Mouse (Mus musculus) regulatory T cell (primary cell): Measurements from ENCODE around the gene Bcas1.

Experiments used
- in situ Hi-C: fragments of 300-600 bp; cut with MboI, MseI; formaldehyde crosslinking; loops from one replicate; pipeline ENCODE4 v1.15.1; 2025; ENCODE audit warnings: high pct_unique_total_duplicates

Bcas1 gene

DNA sequence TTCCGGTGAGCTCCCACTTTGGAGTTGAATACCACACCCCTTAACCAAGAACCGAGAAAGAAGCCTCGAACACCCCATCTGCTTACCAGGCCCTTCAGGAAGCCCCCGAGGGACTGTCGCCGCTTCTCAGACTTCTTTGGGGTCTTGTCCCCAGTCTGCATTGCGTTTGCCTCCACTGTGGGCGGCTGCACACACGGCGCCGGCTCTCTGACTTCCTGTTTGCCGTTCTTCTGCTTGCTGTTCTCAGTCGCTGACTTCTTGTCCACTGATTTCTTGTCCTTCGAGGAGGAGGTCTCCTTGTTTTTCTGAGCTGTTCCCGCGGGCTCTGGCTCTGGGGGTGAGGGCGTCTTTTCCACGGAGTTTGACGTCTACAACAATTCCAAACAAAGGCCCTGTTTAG is 78.5 kb downstream of the Bcas1 start:
- in situ Hi-C loops = no loop called here

DNA sequence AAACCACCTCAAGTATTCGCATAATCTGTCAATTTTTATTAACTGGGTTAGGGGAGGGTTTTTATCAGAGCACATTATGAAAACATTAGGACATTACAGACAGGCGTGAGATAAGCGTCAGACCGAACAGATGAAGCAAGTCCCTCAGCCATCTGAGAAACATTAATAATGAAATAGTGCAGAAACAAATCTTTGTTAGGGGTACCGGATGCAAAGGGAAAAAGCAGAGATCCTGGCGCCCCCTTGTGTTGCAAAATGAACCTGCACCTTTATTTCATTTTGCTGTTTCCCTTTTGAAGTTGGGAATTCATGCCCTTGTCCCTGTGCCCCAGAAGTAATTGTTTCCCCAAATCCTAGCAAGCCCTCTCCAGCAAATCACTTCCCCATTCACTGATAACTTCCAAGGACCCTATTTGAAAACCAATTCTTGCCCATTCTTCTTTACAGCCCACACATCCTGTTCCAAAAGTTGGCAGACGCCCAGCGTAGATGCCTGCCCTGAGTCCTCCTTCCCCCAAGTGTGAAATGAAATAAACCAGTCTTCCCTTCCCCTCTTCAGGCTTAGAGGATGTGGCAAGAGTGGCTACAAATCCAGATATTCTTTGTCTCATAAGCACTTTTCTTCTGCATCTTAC is 80.4 kb downstream of the Bcas1 start:
- in situ Hi-C loops = no loop called here

DNA sequence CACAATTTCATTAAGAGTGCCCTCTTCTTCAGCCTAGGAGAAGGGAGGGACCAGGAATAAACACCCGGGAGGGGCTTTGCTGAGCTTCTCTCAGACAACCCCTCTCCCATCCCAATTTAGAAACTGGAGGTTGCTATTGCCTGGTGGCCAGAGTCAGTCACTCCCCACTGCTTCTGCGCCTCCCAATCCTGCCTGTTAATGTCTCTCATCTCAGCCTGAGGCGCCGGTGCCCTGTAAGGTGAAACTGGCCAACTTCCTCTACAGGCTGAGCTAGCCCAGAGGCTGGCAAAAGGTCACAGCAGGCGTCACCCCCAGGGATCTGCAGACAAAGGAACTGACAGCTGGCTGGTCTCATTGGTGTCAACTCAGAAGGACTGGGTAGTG is 82.2 kb downstream of the Bcas1 start:
- in situ Hi-C loops = no loop called here

DNA sequence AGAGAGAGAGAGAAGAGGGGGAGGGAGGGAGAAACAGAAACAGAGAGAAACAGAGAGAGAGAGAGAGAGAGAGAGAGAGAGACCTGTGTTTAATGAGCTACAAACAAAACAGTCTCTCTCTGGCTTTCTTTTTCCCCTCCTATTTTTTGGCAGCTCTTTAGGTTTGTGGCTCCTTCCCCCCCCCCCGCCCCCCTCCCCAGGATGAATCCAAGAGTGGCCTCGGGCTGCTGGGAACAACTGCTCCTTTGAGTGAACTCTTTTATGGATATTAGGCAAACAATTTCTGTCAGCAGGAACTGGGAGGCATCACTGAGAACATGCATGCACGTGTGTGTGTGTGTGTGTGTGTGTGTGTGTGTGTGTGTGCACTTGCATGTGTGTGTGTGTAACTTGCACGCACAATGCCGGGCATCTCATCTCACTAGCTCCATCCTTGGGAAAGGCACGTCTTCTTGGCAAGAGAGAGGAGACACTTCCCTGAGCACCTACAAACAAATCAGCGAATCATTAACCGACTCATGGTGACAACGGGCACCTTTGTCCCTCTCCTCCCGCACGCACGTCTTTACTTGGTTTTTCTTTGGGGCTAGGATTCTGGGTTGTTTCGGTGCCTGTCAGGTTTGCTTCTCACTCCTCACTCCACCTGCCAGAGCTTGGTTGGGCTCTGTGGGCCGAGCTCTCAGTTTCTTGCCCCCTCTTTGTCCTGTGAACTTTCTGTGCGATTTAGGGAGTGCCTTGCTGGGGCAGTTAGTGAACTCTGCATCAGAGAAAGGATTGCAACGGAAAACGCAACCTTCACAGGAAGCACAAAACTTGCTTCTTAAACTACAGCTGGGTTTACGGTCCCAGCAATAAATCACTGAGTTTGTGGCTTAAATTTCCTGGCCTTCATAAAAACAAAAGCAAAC is 82.9 kb downstream of the Bcas1 start:
- in situ Hi-C loops = no loop called here

DNA sequence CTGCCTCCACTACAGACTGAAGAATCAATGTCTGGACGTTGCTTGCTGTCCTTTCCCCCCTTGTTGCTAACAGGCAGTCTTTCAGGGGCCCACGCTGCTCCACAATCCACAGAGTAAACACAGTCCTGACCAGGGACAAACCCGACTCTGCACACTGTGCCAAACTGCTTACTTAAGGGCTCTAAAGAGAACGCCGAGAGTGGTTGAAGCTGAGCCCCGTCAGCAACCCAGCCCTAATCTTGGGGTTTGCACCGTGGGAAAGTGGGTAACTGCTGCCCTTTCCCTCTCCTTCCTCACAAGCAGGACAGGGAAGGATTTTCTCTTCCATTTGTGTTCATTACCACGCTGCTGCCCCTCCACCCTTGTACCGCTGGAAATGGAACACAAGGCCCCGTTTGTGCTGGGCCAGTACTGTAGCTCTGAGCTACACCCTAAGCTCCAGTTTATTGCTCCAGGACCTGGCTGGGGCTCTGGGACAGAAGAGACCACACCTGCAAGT is 83.8 kb downstream of the Bcas1 start:
- in situ Hi-C loops = no loop called here

DNA sequence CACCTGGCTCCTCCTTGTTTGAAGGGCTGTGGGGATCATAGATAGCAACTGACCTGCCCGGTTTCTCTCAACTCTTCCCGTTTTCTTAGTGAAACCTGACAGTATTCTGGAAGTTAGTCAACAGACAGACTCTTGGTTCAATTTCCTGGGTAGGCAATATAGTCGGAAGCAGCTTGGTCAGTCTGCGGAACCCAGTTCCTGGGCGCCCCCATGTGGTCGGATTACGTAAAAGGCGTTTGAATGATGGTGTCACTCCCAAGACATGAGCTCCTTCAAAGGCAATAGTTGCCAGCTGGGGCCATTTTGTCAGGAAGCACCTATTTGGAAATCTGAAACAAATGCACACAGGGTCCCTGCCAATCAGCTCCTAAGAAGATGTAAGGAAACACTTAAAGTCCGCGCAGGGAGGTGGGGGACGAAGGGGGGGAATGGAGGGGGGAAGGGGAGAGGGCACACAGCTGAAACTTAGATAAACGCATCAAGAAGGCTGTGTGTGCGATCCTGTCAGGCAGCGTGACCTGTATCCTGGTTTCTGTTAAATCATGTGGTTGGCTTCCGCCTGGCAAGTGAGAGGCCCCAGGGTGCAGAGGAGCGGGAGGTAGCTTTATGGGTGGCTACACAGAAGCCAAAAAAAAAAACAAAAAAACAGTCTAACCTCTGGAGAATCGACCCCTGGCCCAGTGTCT is 84.4 kb downstream of the Bcas1 start:
- in situ Hi-C loops = no loop called here

DNA sequence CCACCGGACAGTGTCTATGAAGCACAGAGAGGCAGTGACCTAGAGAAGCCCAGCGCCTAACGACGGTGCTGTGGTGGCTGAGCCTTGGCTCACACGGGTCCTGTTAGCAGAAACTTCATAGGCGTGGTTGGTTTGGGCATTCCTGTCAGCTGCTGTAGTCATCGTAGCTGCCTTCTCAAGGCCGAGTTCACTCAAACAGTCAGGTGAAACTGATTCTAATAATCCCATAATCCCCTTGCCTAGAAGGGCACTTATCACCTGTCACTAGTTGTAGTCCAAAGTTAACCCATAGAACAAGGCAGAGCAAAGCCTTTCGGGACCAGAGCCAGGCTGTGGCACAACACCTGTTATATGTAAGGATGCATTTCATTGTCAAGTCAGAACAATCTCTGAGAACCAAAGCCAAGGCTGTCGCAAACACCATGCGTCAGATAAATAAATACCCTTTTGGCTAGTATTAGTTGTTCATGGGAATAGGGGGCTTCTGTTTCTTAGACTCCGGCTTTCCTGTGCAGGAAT is 85.3 kb downstream of the Bcas1 start:
- in situ Hi-C loops = no loop called here

DNA sequence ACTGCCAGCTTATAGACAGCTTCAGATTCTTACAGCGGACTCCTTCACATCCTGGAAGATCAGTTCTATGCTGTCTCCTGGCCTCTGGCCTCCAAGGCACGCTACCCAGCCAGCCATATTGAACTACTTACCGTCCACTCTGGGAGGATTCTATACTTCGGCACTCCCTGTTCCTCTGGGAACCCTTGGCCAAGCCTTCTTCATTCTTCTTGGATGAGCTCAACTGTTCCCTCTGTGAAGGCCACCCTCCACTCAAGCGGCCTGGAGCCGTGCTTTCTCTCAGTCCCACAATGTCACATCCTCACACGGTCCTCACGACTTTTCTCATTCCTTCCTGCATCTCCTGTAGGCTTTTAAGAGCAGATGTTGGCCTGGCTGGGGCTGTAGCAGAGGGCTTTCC is 86.5 kb downstream of the Bcas1 start:
- in situ Hi-C loops = no loop called here

DNA sequence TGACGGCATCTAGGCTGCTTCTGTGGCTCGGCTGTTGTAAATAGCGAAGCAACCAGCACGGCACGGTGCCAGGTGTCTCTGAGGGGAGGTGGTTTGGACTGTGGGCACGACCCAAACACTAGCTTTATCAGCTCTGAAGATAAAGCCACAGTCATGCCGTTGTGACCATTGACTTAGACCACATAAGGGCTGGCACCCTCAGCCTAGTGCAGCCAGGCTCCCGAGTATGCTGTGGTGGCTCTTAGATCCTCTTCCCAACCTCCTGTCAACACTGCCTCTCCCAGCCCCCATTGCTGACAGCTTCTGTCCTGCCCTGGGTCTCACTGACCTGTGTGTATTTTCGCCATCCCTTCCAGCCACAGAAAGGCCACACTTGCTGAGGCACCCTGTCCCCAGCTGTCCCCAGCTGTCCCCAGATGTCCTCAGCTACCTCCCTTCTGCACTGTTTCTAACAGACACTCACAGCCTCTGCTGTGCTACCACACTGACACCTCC is 91.3 kb downstream of the Bcas1 start:
- in situ Hi-C loops = loop anchor here (5.0 kb wide), 2 partner anchors 64 to 219 kb away; no protein-coding TSS in a partner anchor

DNA sequence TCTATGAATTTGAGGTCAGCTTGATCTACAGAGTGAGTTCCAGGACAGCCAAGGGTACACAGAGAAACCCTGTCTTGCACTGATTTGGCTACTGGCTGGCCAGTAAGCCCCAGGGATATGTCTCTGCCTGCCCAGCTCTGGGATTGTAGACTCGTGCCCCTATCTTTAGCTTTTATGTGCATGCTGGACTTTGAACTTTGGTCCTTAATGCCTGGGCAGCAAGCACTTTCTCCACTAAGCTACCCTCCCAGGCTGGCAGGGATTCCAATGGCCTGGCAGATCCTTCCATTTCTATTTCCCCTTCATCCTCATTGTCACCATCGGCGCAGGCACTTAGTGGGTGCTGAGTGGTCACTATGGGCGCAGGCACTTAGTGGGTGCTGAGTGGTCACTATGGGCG is 92.5 kb downstream of the Bcas1 start:
- in situ Hi-C loops = loop anchor here (5.0 kb wide), 2 partner anchors 63 to 218 kb away; no protein-coding TSS in a partner anchor

DNA sequence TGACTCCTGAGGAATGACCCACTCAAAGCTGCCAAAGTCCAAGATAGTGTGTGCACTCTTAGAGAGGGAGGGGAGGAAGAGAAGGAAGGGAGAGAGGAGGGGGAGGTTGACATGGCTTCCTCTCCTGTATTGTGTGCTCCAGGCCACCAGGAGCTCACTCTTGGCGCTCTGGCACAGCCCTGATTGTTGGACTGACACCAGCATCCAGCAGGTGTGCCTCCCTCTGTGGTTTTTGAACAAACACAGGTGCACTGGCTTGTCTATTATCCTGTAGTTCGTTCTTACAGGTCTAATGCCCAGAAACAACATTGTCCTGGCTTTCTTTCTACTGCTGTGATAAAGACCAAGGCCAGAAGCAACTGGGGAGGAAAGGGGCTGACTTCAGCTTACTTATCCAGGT is 95.8 kb downstream of the Bcas1 start:
- in situ Hi-C loops = no loop called here

DNA sequence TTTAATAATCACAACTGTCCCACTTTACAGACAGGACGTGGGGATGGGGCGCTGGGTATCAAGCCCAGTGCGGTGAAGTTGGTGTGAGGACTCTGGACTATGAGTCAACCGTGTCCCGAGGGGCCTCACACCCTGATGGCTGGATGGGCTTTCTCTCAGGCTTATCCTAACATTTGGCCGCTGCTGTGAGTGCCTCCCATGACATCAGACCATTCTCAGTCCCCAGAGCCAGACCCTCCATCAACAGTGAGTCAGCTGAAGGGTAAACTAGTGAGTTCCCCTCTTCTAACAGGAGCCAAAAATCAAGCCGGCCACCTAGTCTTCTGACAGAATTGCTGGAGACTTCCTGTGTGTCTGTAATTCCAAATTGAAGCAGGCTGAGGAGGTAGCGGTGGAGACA is 97.2 kb downstream of the Bcas1 start:
- in situ Hi-C loops = no loop called here

DNA sequence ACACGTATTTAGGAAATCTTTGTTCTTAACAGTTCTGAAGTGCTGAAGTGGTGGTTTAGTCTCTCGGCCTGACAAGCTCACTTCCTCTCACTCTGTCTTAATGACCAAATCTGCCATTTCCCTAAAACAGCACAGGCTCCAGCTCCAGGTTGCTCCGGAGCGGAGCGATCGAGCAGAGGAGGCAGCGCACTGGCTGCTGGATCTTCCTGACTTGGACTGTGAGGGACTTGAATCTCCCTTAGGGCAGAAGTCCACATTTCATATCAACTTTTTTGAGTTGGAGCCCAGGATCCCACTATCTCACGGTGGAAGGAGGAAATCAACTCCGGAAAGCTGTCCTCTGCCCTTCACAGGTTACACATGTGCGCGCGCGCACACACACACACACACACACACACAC is 97.7 kb downstream of the Bcas1 start:
- in situ Hi-C loops = no loop called here

DNA sequence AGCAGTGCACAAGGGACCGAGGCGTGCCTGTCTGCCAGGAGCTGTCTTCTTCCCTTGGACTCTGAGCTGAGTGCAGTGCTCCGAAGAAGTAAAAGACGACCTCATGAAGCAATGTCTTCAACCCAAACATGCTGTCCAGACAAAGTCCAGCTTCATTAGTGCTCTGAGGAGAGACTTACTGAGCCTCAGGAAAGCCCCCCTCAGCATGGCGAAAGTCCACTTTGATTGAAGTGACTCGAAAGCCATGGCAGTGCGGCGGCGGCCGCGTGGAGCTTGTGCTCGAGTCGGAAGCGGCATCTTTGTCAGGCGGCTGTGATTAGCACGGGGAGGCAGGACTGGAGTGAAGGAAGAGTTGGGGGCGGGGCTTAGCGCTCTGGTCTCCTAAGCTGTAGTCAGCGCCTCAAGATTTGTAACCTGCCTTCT is 103.7 kb downstream of the Bcas1 start:
- in situ Hi-C loops = no loop called here

DNA sequence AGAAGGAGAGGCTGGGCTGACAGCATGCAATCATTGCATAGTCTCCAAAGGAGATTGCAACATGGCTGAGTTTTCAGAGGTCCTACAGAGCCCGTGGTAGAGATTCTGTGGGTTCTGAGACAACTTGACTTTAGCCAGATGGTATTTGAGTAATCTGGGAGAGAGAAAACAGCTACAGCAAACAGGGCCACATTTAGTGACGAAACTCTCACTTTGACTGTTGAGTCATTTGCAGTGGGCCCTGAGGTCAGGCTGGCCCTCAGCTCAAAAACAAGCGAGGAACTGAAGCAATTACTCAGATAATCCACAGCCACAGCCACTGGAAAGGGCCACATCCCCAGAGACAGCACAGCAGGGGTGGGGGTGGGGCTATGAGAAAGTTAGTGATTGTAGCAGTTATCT is 105.6 kb downstream of the Bcas1 start:
- in situ Hi-C loops = no loop called here

DNA sequence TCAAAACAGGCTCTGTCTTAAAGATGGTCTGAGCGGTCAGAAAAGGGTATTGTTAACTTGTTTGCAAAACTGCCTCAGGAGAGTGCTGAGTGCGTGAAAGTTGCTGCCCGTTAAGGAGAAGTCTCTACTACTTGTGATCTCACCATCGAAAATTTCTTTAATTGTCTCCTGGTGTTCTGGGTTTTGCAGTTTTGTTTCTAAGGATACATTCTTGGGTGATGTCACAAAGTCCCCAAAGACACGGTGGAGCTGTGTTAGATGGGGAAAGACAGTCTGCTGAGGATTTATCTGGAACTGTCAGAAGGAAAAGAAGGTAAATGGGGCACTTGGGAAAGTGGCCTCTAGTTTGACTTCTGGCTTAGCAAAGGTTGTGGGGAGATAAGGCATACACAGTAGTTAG is 106.1 kb downstream of the Bcas1 start:
- in situ Hi-C loops = no loop called here

DNA sequence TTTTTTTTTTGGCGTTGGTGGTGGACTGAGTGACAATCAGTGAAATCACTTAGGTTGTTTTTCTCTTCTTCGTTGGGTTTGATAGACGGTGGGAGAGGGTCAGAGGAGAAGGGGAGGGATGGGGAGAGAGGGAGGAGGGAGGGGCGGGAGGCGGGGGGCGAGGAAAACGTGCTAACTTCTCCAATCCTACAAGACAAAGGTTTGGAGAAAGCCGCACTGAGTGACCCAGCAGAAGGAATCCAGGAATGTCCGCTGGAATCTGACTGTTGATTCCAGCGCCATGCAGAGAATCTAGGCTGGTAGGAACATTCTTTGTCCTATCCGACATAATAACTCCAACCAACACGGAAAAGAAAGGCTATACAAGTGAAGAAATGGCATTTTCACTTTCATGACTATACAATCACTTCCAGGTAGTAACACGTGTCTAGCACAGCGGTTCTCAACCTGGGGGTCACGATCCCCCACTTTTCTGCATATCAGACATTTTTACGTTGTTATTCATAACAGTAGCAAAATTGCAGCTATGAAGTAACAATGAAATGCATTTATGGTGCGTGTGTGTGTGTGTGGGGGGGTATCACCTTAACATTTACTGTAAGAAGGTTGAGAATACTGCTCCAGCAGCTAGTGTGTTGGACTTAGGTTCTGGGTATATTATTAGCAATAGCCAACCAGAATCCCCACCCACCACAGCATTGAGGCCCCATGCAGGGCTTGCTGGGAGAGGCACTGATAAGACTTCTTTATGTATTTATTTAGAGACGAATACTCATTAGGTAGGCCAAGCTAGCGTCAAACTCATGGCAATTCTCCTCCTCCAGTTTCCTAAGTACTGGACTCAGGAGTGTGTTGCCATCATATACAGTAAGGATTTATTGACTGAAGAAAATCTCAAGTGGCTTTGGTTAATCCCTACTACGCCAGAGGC is 107.8 kb downstream of the Bcas1 start:
- in situ Hi-C loops = no loop called here

DNA sequence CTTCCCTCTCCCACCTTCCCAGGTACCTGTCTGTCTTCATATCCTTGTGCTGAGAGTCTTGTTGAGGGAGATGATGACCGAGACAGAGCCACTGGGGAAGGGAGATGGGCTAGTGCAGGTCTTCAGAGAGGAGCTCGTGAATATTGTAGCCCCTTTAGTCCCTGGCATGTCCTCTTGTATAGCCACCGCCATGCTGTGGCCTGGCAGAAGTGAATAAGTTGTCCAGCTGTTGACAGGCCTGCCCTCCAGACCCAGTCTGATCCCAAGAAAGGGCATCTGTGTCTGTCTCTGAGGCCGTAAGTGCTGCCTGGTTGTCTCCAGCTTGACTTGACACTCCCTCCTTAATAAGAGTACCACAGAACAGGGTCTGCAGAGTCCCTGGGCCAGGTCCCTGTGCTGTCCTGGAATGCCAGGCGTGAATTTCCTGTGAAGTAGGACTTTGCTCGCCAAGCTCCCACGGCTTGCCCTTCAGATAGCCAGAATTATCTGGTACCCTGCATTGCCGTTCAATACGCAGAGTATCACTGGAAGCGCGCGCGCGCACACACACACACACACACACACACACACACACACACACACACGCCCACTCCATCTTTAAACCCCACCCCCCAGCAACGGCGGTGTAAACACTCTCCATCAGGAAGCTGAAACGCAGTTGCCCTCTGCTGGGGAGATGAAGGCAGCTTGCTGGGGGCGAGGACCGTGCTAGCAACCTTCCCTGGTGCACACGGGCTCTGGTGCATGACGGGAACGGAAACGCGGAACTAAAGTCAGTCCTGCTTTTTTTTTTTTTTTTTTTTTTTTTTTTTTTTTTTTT is 108.7 kb downstream of the Bcas1 start:
- in situ Hi-C loops = no loop called here

DNA sequence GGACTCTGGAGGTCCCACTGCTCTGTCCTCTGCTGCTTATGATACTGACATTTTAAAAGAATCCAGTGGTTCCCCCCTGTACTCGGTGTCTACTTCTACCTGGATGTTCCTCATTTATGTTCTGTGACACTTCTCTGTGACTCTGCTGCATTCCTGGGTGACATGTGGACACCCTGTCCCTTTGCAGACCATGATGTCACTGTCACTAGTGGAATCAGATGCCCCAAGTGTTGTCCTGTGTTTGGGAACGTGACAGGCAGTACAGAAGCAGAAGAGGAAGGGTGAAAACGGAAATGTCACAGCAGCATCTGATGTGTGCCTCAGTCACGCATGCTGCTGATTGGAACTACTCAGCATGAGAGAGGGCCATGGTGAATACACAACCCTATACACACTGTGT is 110.9 kb downstream of the Bcas1 start:
- in situ Hi-C loops = no loop called here

DNA sequence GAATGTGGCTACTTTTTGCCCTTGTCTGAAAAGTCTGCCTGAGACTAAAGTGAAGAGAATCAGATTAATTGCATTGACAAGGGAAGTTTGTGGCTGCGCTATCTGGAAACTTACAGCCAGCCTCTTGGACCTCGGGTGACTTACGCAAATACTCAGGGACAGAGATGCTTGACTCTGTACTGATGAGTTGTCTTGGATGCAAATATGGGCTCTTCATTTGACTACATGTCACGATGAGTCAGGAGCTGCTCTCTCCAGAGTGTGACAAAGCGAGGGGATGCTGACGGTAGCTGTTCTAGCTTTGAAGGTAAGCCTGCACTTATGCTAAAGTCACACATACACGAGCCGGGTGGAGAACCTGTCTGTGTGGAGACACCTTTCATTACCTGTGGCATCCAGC is 111.3 kb downstream of the Bcas1 start:
- in situ Hi-C loops = no loop called here
